Mouse (Mus musculus) adrenal gland (tissue): Measurements from ENCODE around the gene Colq.

ENCODE experiments used
- intact Hi-C: fragments of 180-260 bp; cut with DNase I; formaldehyde crosslinking; loops from one replicate; pipeline ENCODE4 v1.15.1; 2025

Colq gene

GRCm38 (mm10) chr14:31575866-31576265 lies 15.3 kb downstream of the Colq start:
- intact Hi-C loops, result no loop called here

- intact Hi-C loops, result no loop called here
These were observed 16.1 kb downstream of the Colq start for GRCm38 (mm10) chr14:31574903-31575665.

GRCm38 (mm10) chr14:31572561-31573175 lies 18.5 kb downstream of the Colq start:
- intact Hi-C loops, result no loop called here

- intact Hi-C loops, result no loop called here
These were observed 19.7 kb downstream of the Colq start for GRCm38 (mm10) chr14:31571419-31571818.

- intact Hi-C loops, result no loop called here
These were observed 20.8 kb downstream of the Colq start for GRCm38 (mm10) chr14:31570131-31570951.

- intact Hi-C loops, result loop anchor here (5.0 kb wide), 1 partner anchor 52 kb away; no protein-coding TSS in a partner anchor
These were observed 22.0 kb downstream of the Colq start for GRCm38 (mm10) chr14:31569151-31569631.

- intact Hi-C loops, result loop anchor here (5.0 kb wide), 1 partner anchor 48 kb away; no protein-coding TSS in a partner anchor
These were observed 25.5 kb downstream of the Colq start for GRCm38 (mm10) chr14:31565478-31566212.

GRCm38 (mm10) chr14:31564452-31565179 lies 26.5 kb downstream of the Colq start:
- intact Hi-C loops, result loop anchor here (5.0 kb wide), 1 partner anchor 47 kb away; no protein-coding TSS in a partner anchor

- intact Hi-C loops, result no loop called here
These were observed 30.3 kb downstream of the Colq start for GRCm38 (mm10) chr14:31560886-31561285.

GRCm38 (mm10) chr14:31559216-31559615 lies 31.9 kb downstream of the Colq start:
- intact Hi-C loops, result no loop called here

- intact Hi-C loops, result no loop called here
These were observed 33.4 kb downstream of the Colq start for GRCm38 (mm10) chr14:31557784-31558183.

GRCm38 (mm10) chr14:31557273-31557672 lies 33.9 kb downstream of the Colq start:
- intact Hi-C loops, result no loop called here

GRCm38 (mm10) chr14:31556526-31557260 lies 34.5 kb downstream of the Colq start:
- intact Hi-C loops, result no loop called here

- intact Hi-C loops, result no loop called here
These were observed 35.1 kb downstream of the Colq start for GRCm38 (mm10) chr14:31555963-31556434.

GRCm38 (mm10) chr14:31555021-31555420 lies 36.1 kb downstream of the Colq start:
- intact Hi-C loops, result no loop called here

GRCm38 (mm10) chr14:31543885-31544442 lies 47.2 kb downstream of the Colq start:
- intact Hi-C loops, result no loop called here

- intact Hi-C loops, result no loop called here
These were observed 53.8 kb downstream of the Colq start for GRCm38 (mm10) chr14:31537298-31537697.

- intact Hi-C loops, result no loop called here
These were observed 58.5 kb downstream of the Colq start for GRCm38 (mm10) chr14:31532656-31533055.

GRCm38 (mm10) chr14:31531506-31532148 lies 59.5 kb downstream of the Colq start:
- intact Hi-C loops, result no loop called here
